Mouse (Mus musculus) c-Kit-positive CD71-positive TER-119-positive erythroid progenitor cells, embryonic 14.5 days (primary cell): ENCODE measurements around the gene Bicral.
"Not testable (repeated sequence)": the region's sequence is repeated elsewhere in the genome, so short reads cannot be mapped to it uniquely, and the experiment has no call there.

Experiments
- DNase-seq: peaks from one replicate; pipeline ENCODE4 v3.0.0-alpha.2; 2013; ENCODE audit warnings: low spot score

Bicral gene

DNA sequence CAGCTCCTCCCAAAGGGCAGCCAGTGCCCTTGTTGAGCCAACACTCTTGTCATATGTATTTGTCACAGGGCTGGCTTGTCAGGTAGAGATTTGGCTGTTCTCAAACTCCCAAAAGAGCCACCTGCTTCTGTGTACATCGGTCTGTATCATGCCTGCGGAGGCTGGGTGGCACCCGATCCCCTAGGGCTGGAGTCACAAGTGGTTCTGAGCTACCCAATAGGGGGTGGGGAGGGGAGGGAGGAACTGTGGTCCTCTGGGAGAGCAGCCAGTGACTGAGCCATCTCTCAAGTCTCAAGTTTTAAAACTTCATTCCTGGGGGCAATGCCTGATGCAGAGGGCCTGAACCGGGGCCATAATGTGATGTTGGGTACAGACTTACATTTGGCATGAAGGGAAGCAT, 61.5 kb downstream of the Bicral start:
- no peak for DNase-seq

DNA sequence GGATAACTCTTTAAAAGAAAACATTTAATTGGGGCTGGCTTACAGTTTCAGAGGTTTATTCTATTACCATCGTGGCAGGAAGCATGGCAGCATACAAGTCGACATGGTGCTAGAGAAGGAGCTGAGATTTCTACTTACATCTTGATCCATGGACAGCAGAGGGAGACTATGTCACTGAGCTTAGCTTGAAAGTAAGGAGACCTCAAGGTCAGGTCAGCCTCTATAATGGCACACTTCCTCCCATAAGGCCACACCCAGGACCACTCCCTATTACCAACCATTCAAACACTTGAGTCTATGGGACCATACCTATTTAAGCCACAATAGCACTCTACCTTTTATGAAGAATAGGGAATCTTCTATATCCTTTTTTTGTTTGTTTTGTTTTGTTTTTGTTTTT, 65.3 kb downstream of the Bicral start:
- no peak for DNase-seq

GRCm38 (mm10) chr17:46787974-46788373, 70.3 kb downstream of the Bicral start:
- DNase-seq = not testable (repeated sequence)

DNA sequence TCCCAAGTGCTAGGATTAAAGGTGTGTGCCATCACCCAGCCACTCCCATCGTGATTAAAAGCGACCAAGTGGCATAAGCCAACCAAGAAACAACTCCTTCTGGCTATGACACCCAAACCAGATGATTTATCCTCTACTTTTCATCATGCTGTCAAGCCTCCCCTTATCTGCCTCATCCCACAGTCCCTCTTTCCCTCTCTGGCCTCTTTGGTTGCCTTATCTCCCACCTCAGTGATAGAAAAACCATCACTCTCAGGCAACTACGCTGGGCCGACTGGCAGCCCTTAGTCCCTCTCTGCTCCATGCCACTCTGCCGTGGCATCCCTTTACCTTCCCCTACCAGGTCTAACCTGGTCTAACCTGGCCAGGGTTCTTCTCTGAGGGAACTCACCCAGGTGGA, 71.3 kb downstream of the Bicral start:
- DNase-seq = peak; percentile 57

DNA sequence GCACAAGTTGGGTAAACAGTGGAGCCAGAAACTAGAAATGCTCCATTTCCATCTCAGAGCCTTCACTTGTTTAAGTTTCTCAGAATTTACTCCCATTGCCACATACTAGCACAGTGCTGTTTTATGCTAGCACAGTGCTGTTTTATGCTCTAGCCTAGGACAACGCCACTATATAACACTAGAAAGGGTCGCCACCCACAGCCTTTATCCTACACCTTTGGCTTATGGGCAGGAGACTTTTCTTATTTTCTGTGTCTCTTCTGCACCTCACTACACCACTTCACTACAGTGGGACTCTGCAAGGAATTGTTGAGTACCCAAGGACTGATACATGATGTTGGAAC, 75.1 kb downstream of the Bicral start:
- no peak for DNase-seq

- peak; percentile 93 for DNase-seq
These were observed 75.7 kb downstream of the Bicral start, which contains the start of gene Rpl7l1 for GRCm38 (mm10) chr17:46782341-46783221. Gene Rpl7l1, minus strand, starts transcription at chr17:46782672.

DNA sequence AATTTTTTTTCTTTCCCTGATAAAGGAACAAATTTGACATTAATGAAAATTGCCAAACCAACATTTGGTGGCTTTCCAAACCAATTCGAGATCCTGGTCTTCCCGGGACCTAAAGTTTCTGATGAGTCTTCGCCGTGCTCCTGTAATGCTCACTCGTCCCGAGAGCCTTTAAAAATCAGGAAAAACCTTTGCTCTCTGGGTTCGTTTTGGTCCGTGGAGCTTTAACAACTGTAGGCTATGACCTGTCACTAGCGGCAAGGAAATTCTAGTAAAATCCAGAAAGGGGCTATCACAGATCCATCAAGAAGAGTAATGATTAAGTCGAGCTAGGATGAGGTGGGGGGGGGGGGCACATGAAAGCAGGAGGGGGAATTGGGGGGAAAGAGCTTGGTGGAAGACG, 76.4 kb downstream of the Bicral start:
- no peak for DNase-seq

DNA sequence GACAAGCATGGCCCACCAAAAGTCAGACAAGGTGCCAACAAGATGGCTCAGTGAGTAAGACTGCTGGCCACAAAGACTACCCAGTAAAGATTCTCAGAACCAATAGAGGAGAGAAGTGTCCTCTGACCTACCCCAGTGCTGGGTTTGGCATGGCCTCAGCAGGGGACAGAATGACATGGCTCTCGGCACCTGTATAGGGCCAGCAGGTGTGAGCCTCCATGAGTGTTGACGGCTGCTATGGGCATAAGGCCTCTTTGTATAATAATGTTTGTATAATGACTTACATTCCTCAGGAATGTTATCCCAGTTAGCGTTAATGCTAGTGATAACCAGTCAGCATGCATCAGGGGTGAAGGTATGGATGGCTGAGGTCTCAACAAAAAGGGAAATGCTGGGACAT, 82.2 kb downstream of the Bicral start:
- DNase-seq = no peak

DNA sequence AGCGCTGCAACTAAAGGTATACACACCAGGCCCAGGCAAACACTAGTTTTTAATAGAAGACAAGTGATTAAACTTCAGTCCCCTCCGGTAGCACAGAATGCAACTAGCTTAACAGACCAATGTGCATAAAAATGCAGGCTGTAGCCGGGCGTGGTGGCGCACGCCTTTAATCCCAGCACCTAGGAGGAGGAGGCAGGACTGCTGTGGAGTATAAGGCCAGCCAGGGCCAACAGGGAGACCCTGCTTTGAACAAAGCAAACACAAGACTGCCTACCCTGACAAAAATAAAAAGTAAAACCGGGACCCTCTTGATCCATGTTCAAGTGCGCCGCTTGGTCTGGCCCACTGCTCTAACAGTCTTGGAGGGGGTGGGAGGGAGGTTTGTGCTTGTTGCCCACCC, 83.2 kb downstream of the Bicral start:
- no peak for DNase-seq

DNA sequence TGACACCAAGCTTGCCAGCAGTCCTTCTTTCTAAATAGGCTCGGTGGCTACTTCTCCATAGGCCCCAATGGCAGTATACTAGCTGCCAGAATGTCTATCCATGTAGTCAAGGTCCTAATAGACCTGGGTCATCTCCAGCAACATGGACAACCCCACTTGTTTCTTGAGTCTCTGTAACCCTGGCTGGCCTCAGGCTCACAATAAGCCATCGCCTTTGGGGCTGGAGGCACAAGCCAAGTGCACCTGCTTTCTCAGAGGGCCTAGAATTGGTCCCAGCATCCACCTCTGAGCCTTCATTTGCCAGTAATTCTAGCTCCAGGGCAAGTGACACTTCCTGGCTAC, 84.2 kb downstream of the Bicral start:
- DNase-seq = no peak

GRCm38 (mm10) chr17:46773278-46774130, 84.8 kb downstream of the Bicral start:
- DNase-seq = peak; percentile 51

GRCm38 (mm10) chr17:46772404-46773277, 85.6 kb downstream of the Bicral start, which contains the start of gene 2310039H08Rik:
Gene 2310039H08Rik, plus strand, starts transcription at chr17:46772635.
- DNase-seq = peak; percentile 76

GRCm38 (mm10) chr17:46772038-46772403, 86.3 kb downstream of the Bicral start:
- DNase-seq = no peak

DNA sequence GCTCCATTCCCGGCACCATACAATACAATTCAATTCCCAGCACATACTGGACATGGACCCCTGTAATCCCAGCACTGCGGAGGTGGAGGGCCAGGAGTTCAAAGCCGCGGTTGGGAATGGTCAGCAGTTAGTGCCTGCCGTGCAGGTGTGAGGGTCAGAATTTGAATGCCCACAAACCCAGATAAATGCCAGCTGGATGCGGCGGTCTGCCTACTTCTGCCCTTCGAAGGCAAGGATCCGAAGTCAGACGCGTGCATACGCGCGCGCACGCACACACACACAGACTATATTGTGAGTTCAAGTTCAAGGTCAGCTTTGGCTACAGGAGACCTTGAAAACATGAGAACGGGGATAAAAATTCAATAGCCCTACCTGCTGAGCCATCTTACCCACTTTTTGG, 86.7 kb downstream of the Bicral start:
- no peak for DNase-seq

- no peak for DNase-seq
These were observed 87.3 kb downstream of the Bicral start for GRCm38 (mm10) chr17:46771025-46771424.

DNA sequence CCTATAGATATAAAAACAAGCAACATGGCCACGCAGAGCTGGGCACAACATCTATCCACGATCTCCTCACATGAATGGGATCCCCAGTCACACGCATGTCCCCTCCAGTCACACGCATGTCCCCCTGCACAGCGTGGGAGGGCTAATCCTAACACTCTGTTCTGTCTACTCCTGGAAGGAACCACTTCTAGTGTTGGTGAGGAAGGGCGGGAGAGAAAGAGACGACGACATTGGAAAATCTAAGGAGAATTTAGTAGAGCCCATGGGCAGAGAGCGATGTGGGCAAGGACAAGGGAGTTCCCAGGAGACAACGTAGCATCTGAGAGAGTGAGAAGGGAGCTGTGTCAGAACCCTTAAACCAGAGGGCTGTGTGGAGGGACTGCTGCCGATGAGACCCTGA, 87.7 kb downstream of the Bicral start:
- DNase-seq = no peak

GRCm38 (mm10) chr17:46767868-46768267, 90.4 kb downstream of the Bicral start:
- DNase-seq = no peak

DNA sequence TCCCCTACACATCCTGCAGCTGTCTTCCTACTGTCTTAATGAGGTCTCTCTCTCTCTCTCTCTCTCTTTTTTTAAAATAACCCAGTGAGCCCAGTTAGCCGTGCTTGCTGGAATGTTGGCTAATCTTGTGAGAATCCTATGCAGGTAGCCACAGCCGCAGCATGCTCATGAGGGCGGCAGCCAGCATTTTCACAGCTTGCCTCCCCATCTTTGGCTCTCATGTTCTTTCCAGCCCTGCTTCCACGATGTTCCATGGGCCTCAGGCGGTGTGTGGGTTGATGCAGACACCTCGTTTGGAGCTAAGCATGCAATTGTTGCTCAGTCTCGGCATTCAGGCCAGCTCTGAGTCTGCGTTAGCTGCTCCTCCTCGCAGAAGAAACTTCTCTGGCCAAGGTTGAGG, 93.4 kb downstream of the Bicral start:
- not testable (repeated sequence) for DNase-seq

DNA sequence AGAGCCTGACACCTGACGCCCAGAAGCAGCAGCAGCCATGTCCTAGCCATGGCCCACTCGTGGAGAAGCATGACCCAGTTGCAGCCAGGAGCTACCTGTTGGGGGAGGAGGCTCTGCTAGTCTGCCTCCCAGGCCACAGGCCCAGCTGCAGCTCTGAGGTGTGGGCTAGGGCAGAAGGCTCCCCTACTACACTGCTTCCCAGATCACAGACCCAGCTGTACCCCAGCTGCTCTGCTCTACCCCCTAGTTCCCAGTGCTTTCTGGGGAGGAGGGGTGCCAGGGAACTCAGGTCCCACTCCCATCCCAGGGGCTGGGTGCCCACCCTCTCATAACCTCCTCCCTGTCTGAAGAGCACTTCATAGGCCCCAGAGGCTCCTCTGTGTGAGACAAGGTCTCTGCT, 94.7 kb downstream of the Bicral start, which contains the start of gene Ptcra:
Gene Ptcra (minus strand): TSS at position 169 of the 400 bp plus-strand sequence.
- DNase-seq = no peak

- no peak for DNase-seq
These were observed 99.5 kb downstream of the Bicral start for GRCm38 (mm10) chr17:46758753-46759152.

DNA sequence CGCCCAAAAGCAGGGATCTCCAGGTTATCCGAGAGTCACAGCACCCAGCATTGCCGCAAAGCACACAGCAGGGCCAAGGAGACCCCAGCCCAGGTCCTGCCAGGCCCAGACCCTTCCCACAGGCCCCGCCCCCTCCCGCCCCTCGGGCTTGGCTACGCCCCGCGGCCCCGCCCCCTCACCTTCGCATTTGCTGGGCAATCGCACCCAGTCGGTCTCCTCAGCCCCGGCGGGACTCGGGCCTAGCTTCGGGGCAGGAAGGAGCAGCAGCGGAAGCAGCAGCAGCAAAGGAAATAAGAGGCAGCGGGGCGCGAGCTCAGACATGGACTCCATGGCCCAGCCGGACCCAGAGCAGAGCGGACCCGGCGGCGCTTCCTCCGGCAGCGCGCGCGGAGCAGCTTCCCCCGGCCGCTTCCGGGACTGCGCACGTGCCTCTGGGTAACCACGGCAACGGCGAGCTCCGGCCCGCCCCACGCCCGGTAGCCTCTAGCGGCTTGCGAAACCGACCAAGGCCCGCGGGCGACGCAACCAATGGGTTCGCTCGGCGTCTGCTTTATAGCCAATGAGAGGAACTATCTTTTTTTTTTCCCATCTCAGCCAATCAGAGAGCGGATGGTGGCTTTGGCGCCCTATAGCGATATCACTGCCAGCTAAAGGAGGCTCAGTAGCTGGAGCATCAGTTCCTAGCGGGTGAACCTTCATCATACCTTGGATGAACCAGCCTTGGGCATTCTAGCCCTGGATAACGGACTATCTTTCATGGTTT, 106.3 kb downstream of the Bicral start, which contains the start of gene Cnpy3:
Gene Cnpy3 (minus strand): TSS at position 421 of the 763 bp plus-strand sequence.
- DNase-seq = peak; percentile 94
